Mouse (Mus musculus) E14TG2a.4 (cell line): ENCODE data around the gene A430005L14Rik.

Experiments
- H3K27me3 ChIP-seq: 2 replicates; pipeline ENCODE4 v1.6.1; 2014; ENCODE audit warnings: low read length, control low read depth; ENCODE audit not compliant: insufficient read depth
- H3K36me3 ChIP-seq: 2 replicates; pipeline ENCODE4 v1.6.1; 2014; ENCODE audit warnings: low read length, control low read depth; ENCODE audit not compliant: insufficient read depth
- H3K4me1 ChIP-seq: replicated peaks from 2 replicates; pipeline ENCODE4 v1.6.1; 2014; ENCODE audit warnings: low read depth, low read length, control low read depth
- H3K4me3 ChIP-seq: replicated peaks from 2 replicates; pipeline ENCODE4 v1.5.1; 2014; ENCODE audit warnings: mild to moderate bottlenecking, low read length
- H3K9me3 ChIP-seq: 2 replicates; pipeline ENCODE4 v1.6.1; 2014; ENCODE audit warnings: low read length, control low read depth
- CTCF ChIP-seq: conservative IDR thresholded peaks from 2 replicates; pipeline ENCODE4 v1.5.1; 2014; ENCODE audit warnings: low read length
- NANOG ChIP-seq: IDR thresholded peaks from 2 replicates; pipeline ENCODE4 v1.6.1; 2014; ENCODE audit warnings: borderline replicate concordance, low read length, mixed read lengths
- POU5F1 ChIP-seq: IDR thresholded peaks from 2 replicates; pipeline ENCODE4 v1.6.1; 2014; ENCODE audit warnings: low read length, borderline replicate concordance

Gene A430005L14Rik

GRCm38 (mm10) chr4:153929921-153930320, 27.1 kb upstream of the A430005L14Rik start:
- H3K27me3 ChIP-seq, result 0 out of 2 replicates have a peak, but pooled peaks cover 4% of the 10 kb centered on the region
- no peak for TF ChIP-seq POU5F1
- TF ChIP-seq NANOG, result no peak
- TF ChIP-seq CTCF, result no peak
- H3K4me3 ChIP-seq, result no peak overlapping the region
- peaks cover 10% of the 10 kb centered on the region for H3K4me1 ChIP-seq
- no peaks in the 10 kb centered on the region for H3K36me3 ChIP-seq
- no peaks in the 10 kb centered on the region for H3K9me3 ChIP-seq

DNA sequence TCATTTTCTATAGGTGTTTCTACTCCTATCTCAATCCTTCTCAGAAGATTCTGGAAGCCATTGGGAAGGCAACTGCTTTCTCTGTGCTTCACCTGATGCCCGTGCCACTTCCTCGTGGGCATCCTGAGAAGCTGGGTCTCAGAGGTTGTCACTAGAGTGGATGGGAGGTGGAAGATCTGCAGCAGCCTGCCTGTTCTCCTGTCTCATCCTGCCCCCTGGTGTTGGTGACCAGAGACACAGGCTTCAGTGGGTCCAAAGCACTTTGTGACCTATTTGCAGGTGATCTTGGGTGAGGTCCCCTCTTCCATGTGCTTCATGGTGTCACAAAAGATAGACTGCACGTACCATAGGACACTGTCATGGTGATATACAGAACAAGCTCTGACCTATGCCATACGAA, 13.8 kb upstream of the A430005L14Rik start:
- no peak for TF ChIP-seq POU5F1
- TF ChIP-seq NANOG, result no peak
- peak; percentile 32 for TF ChIP-seq CTCF
- Histone ChIP-seq H3K27me3 (peaks cover 72% of the 10 kb centered on the region), H3K36me3 (no peaks in the 10 kb centered on the region), H3K9me3 (no peaks in the 10 kb centered on the region), H3K4me3 (no peak overlapping the region), H3K4me1 (peaks cover 4% of the 10 kb centered on the region)

DNA sequence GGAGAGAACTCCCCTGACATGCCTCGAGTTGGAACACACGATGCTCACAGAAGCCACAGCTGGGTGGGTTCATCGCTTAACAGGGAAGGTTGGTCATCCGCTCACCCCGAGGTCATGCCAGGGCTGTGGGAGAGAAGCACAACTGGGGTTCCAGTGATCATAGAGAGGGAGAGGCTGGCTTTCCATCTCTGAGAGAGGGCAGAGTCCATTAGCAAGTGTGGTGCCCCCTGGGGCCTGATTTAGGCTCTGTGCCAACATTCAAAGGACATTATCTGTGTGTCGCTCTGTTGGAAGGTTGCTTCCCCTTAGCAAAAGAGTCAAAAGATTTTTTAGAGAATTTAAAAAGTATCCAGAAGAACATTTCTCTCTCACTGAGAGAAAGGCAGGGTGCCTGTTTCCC, 12.8 kb upstream of the A430005L14Rik start:
- Histone ChIP-seq H3K4me1 (peaks cover 4% of the 10 kb centered on the region), H3K36me3 (no peaks in the 10 kb centered on the region), H3K4me3 (no peak overlapping the region), H3K9me3 (no peaks in the 10 kb centered on the region), H3K27me3 (peaks cover 67% of the 10 kb centered on the region)
- TF ChIP-seq POU5F1 (no peak), CTCF (no peak), NANOG (no peak)

GRCm38 (mm10) chr4:153945741-153946140, 11.3 kb upstream of the A430005L14Rik start:
- Histone ChIP-seq H3K36me3 (no peaks in the 10 kb centered on the region), H3K9me3 (no peaks in the 10 kb centered on the region), H3K4me1 (peaks cover 4% of the 10 kb centered on the region), H3K4me3 (no peak overlapping the region), H3K27me3 (peaks cover 54% of the 10 kb centered on the region)
- TF ChIP-seq CTCF (no peak), POU5F1 (no peak), NANOG (no peak)

- H3K36me3 ChIP-seq, result no peaks in the 10 kb centered on the region
- TF ChIP-seq NANOG (no peak), CTCF (no peak)
- H3K27me3 ChIP-seq, result peaks cover 33% of the 10 kb centered on the region
- peaks cover 13% of the 10 kb centered on the region; the same call in 1 of the 2 replicates for H3K4me1 ChIP-seq
- no peak overlapping the region for H3K4me3 ChIP-seq
- no peaks in the 10 kb centered on the region for H3K9me3 ChIP-seq
Observed at GRCm38 (mm10) chr4:153950372-153950771, 6.7 kb upstream of the A430005L14Rik start.

DNA sequence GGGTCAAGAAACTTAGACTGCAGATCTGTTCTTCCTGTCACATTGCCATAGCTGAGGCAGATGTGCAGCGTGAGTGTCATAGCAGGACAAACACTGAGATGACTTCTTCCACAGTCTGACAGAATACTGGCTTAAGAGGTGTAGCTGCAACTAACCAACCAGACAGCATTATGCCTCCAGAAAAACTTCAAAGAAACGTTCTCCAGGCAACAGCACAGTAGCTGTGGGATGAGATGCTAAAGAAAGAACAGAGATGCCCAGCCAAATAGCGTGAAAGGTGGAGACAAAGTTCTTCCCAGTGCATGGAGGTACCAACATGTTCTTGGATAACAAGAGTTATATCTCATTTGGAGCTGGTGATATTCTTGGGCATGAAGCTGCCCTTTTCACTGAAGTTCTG, 5.9 kb upstream of the A430005L14Rik start:
- peaks cover 20% of the 10 kb centered on the region for H3K4me1 ChIP-seq
- no peaks in the 10 kb centered on the region for H3K36me3 ChIP-seq
- H3K27me3 ChIP-seq, result peaks cover 26% of the 10 kb centered on the region
- no peak overlapping the region for H3K4me3 ChIP-seq
- no peak for TF ChIP-seq NANOG
- no peak for TF ChIP-seq POU5F1
- no peak for TF ChIP-seq CTCF
- no peaks in the 10 kb centered on the region for H3K9me3 ChIP-seq

DNA sequence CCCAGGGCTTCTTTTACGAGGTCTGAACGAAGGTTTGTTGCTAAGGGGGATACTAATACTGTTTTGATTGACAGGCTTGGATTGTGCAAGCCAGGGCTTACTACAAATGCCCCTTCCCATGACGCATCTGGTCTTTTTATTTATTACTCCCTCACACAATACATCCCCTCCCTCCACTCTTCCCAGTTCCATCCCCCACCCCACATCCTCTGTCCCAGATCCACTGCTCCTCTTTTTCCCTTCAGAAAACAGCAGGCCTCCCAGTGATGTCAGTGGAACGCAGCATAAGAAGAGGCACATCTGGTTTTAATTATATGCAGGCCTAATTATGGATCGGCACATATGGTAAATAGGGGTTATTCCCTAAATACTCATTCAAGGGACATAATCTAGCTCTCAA, 5.3 kb upstream of the A430005L14Rik start:
- peaks cover 22% of the 10 kb centered on the region for H3K27me3 ChIP-seq
- TF ChIP-seq CTCF, result no peak
- TF ChIP-seq POU5F1, result no peak
- no peak for TF ChIP-seq NANOG
- peaks cover 24% of the 10 kb centered on the region for H3K4me1 ChIP-seq
- H3K9me3 ChIP-seq, result no peaks in the 10 kb centered on the region
- H3K4me3 ChIP-seq, result no peak overlapping the region
- no peaks in the 10 kb centered on the region for H3K36me3 ChIP-seq

GRCm38 (mm10) chr4:153955651-153956050, 1.4 kb upstream of the A430005L14Rik start:
- TF ChIP-seq CTCF, result no peak
- TF ChIP-seq NANOG, result no peak
- TF ChIP-seq POU5F1, result no peak
- Histone ChIP-seq H3K9me3 (no peaks in the 10 kb centered on the region), H3K27me3 (0 out of 2 replicates have a peak, but pooled peaks cover 4% of the 10 kb centered on the region), H3K4me1 (peaks cover 49% of the 10 kb centered on the region), H3K4me3 (no peak overlapping the region), H3K36me3 (peaks cover 23% of the 10 kb centered on the region)
